Mouse (Mus musculus): ENCODE measurements around the gene Ap2b1.

- TF ChIP-seq MAX (IDR thresholded peaks at IDR 0.05; ENCODE audit: low read depth) (no peak), POLR2A (IDR thresholded peaks at IDR 0.05; ENCODE audit: insufficient read length, low read depth) (no peak), USF1 (IDR thresholded peaks at IDR 0.05; ENCODE audit: low read depth) (no peak)
Observed at GRCm38 (mm10) chr11:83299724-83300123, 900 bp downstream of the Ap2b1 start.
